Mouse (Mus musculus) bone marrow macrophage, adult 2 months (primary cell): Measurements from ENCODE around the gene Lamp1. TPM values are rescaled to one million over a fixed set of nuclear protein-coding genes. Genes with fewer than 3 reads are reported as not detected.
A peak's percentile ranks its signal among the peaks of the same experiment; 100 is the strongest.
"Not testable (repeated sequence)": the region's sequence is repeated elsewhere in the genome, so short reads cannot be mapped to it uniquely, and the experiment has no call there.

Experiments used
- H3K27ac ChIP-seq: 2 replicates; pipeline ENCODE4 v1.5.1; 2012; ENCODE audit warnings: low read depth, low read length; ENCODE audit not compliant: insufficient read depth
- H3K4me1 ChIP-seq: 2 replicates; pipeline ENCODE4 v1.6.1; 2012; ENCODE audit warnings: low read length; ENCODE audit not compliant: control insufficient read depth, insufficient read depth
- H3K4me3 ChIP-seq: 2 replicates; pipeline ENCODE4 v1.5.1; 2012; ENCODE audit warnings: mild to moderate bottlenecking, low read length, moderate library complexity; ENCODE audit not compliant: insufficient read depth
- CTCF ChIP-seq: IDR thresholded peaks from 2 replicates; pipeline ENCODE4 v1.5.1; 2012; ENCODE audit warnings: low read depth, mild to moderate bottlenecking, low read length, moderate library complexity
- POLR2A ChIP-seq: IDR thresholded peaks from 2 replicates; pipeline ENCODE4 v1.6.1; 2012; ENCODE audit warnings: mild to moderate bottlenecking, low read depth, low read length, borderline replicate concordance
- polyA plus RNA-seq: library from polyadenylated mRNA; stranded (reverse); fragments of >200 nt; gene quantifications from 2 replicates; pipeline ENCODE4 v1.2.4, GENCODE M21; 2012; ENCODE audit not compliant: missing spikeins, insufficient read depth, insufficient read length

Lamp1 gene
- polyA plus RNA-seq, 1 experiment = 1,629 TPM

- peak; percentile 33; the same call in 1 of the 2 replicates for TF ChIP-seq CTCF
- H3K4me1 ChIP-seq, H3K4me3 ChIP-seq, H3K27ac ChIP-seq: not testable (repeated sequence)
Measured at GRCm38 (mm10) chr8:13132220-13132619, 26.7 kb upstream of the Lamp1 start.

GRCm38 (mm10) chr8:13139641-13140182 is 19.2 kb upstream of the Lamp1 start:
- TF ChIP-seq CTCF = no peak
- TF ChIP-seq POLR2A = no peak
- Histone ChIP-seq H3K4me1 (no peaks in the 10 kb centered on the region), H3K27ac (no peak overlapping the region), H3K4me3 (no peak overlapping the region)

GRCm38 (mm10) chr8:13141681-13142080 is 17.3 kb upstream of the Lamp1 start:
- Histone ChIP-seq H3K27ac (no peak overlapping the region), H3K4me1 (no peaks in the 10 kb centered on the region), H3K4me3 (no peak overlapping the region)
- TF ChIP-seq POLR2A = no peak
- no peak for TF ChIP-seq CTCF

- H3K4me3 ChIP-seq = no peak overlapping the region
- peaks cover 4% of the 10 kb centered on the region for H3K4me1 ChIP-seq
- no peak overlapping the region for H3K27ac ChIP-seq
- TF ChIP-seq CTCF = no peak
- no peak for TF ChIP-seq POLR2A
Measured at GRCm38 (mm10) chr8:13148476-13148875, 10.5 kb upstream of the Lamp1 start.

GRCm38 (mm10) chr8:13149287-13149686 is 9.7 kb upstream of the Lamp1 start:
- TF ChIP-seq CTCF = no peak
- Histone ChIP-seq H3K4me1 (peaks cover 12% of the 10 kb centered on the region), H3K4me3 (no peak overlapping the region), H3K27ac (no peak overlapping the region)

GRCm38 (mm10) chr8:13149866-13150265 is 9.1 kb upstream of the Lamp1 start:
- Histone ChIP-seq H3K4me3 (no peak overlapping the region), H3K27ac (no peak overlapping the region), H3K4me1 (peaks cover 18% of the 10 kb centered on the region)
- TF ChIP-seq POLR2A (no peak), CTCF (no peak)

GRCm38 (mm10) chr8:13150929-13151328 is 8.0 kb upstream of the Lamp1 start:
- H3K4me3 ChIP-seq = no peak overlapping the region
- H3K27ac ChIP-seq = no peak overlapping the region
- TF ChIP-seq POLR2A (no peak), CTCF (no peak)
- H3K4me1 ChIP-seq = peaks cover 24% of the 10 kb centered on the region

GRCm38 (mm10) chr8:13154099-13154498 is 4.9 kb upstream of the Lamp1 start:
- TF ChIP-seq CTCF (no peak), POLR2A (no peak)
- Histone ChIP-seq H3K4me1 (peaks cover 52% of the 10 kb centered on the region), H3K4me3 (no peak overlapping the region), H3K27ac (peak overlapping the region; percentile 100)

- Histone ChIP-seq H3K4me3 (peak overlapping the region; percentile 52), H3K27ac (peak overlapping the region; percentile 100), H3K4me1 (peaks cover 52% of the 10 kb centered on the region)
- TF ChIP-seq CTCF = no peak
- TF ChIP-seq POLR2A = no peak
Measured at GRCm38 (mm10) chr8:13155358-13155757, 3.6 kb upstream of the Lamp1 start.

GRCm38 (mm10) chr8:13156327-13157097 is 2.4 kb upstream of the Lamp1 start:
- peak overlapping the region; percentile 100 for H3K27ac ChIP-seq
- no peak for TF ChIP-seq POLR2A
- TF ChIP-seq CTCF = no peak

More at GRCm38 (mm10) chr8:13156327-13157097, 2.4 kb upstream of the Lamp1 start:
- Histone ChIP-seq H3K4me3 (no peak overlapping the region), H3K4me1 (peaks cover 57% of the 10 kb centered on the region)
